Mouse (Mus musculus) brown adipose tissue, adult 24 weeks (tissue): Measurements from ENCODE around the gene Map4k5. TPM values are rescaled to one million over a fixed set of nuclear protein-coding genes. Genes with fewer than 3 reads are reported as not detected.
A peak's percentile ranks its signal among the peaks of the same experiment; 100 is the strongest.

ENCODE experiments used
- H3K27ac ChIP-seq: fragments of 200-500 bp; replicated peaks from 2 replicates; pipeline ENCODE4 v1.5.1; 2012; ENCODE audit warnings: low read depth, mild to moderate bottlenecking, low read length
- H3K4me1 ChIP-seq: fragments of 200-500 bp; 2 replicates; pipeline ENCODE4 v1.6.1; 2012; ENCODE audit warnings: low read length, mixed read lengths; ENCODE audit not compliant: control insufficient read depth, insufficient read depth, insufficient read length
- H3K4me3 ChIP-seq: fragments of 200-500 bp; 2 replicates; pipeline ENCODE4 v1.5.1; 2012; ENCODE audit warnings: low read depth, mild to moderate bottlenecking, low read length, moderate library complexity; ENCODE audit not compliant: insufficient read depth
- polyA plus RNA-seq: library from polyadenylated mRNA; stranded (reverse); fragments of >200 nt; gene quantifications from 2 replicates; pipeline ENCODE4 v1.2.4, GENCODE M21; 2012; ENCODE audit not compliant: missing spikeins, insufficient read depth, insufficient read length

Gene Map4k5
- polyA plus RNA-seq, 1 experiment = 12.0 TPM

GRCm38 (mm10) chr12:69790530-69791505 is 102.2 kb downstream of the Map4k5 start, which contains the start of gene Cdkl1:
Gene Cdkl1 (minus strand): TSS chr12:69791267.
- H3K27ac ChIP-seq = no peak within 1 kb of the TSS
- peak within 1 kb of the TSS; percentile 79 for H3K4me3 ChIP-seq
- H3K4me1 ChIP-seq = no peaks in the 10 kb centered on the region

DNA sequence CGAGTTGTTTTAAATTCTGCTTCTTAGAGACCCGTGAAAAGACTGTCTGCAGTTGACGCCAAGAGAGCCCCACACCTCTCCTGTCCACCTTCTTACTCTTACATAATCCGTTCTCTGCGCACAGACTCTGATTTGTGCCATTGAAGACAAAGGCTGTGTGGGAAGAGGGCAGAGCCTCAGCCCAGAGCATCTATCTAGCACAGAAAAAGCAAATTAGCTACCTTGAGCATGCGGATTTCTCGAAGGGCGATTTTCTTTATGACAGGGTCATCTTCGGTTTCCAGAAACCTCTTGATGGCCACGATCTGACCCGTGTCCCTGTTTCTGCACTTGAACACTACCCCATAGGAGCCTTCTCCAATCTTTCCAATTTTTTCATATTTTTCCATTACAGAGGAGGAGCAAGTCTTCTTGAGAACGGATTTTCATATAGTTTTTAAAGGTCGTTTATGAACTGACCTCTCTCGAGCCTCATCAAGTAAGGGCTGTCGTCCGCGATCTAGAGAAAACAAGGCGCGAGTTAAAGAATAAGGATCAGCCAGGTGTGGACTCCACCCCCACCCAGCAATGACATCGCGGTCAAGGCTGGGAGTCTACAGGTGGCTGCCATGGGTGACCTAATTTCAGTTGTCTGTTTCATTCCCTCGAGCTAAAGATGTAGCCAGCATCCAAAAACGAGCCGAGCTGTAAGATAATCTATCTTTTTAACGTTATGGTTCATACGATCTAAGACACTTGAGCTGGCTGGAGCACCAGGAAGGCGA is 103.1 kb downstream of the Map4k5 start:
- H3K4me3 ChIP-seq = peak overlapping the region; percentile 79
- H3K4me1 ChIP-seq = no peaks in the 10 kb centered on the region
- no peak overlapping the region for H3K27ac ChIP-seq

GRCm38 (mm10) chr12:69788380-69788779 is 104.6 kb downstream of the Map4k5 start:
- no peaks in the 10 kb centered on the region for H3K4me1 ChIP-seq
- H3K4me3 ChIP-seq = no peak overlapping the region
- H3K27ac ChIP-seq = no peak overlapping the region

GRCm38 (mm10) chr12:69785471-69785870 is 107.5 kb downstream of the Map4k5 start:
- Histone ChIP-seq H3K4me3 (no peak overlapping the region), H3K4me1 (peaks cover 2% of the 10 kb centered on the region; the same call in 1 of the 2 replicates), H3K27ac (no peak overlapping the region)

DNA sequence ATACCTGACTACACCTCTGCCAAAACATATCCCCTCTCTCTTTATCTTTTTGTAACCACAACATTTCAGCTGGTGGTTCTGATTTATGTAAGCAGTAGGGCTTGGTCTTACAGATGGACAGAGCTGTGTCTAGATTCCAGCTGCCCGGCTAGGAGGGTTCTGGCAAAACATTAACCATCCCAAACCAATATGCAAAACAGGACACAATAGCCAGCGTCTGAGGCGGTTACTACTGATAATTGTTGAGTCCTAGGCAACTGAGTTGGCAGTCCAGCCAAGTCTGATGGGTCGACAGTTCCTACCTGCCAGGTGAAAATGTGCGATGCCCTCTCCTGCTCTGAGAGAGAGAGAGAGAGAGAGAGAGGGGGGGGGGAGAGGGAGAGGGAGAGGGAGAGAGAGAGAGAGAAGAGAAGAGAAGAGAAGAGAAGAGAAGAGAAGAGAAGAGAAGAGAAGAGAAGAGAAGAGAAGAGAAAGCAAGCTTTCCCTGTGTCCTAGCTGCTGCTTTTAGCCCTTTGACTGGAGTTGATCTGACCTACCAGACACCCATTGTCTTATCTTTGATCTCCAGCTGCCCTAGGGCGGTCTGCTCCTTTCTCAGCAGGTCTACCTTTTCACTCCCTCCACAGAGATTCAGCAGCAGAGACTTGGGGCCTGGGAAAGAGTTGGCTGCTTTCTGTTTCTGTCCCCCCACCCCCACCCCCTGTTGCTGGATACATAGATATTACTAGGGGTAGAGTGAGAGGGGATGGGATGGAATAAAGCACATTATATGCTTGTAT is 109.6 kb downstream of the Map4k5 start:
- Histone ChIP-seq H3K4me1 (peaks cover 2% of the 10 kb centered on the region; the same call in 1 of the 2 replicates), H3K4me3 (no peak overlapping the region), H3K27ac (no peak overlapping the region)

DNA sequence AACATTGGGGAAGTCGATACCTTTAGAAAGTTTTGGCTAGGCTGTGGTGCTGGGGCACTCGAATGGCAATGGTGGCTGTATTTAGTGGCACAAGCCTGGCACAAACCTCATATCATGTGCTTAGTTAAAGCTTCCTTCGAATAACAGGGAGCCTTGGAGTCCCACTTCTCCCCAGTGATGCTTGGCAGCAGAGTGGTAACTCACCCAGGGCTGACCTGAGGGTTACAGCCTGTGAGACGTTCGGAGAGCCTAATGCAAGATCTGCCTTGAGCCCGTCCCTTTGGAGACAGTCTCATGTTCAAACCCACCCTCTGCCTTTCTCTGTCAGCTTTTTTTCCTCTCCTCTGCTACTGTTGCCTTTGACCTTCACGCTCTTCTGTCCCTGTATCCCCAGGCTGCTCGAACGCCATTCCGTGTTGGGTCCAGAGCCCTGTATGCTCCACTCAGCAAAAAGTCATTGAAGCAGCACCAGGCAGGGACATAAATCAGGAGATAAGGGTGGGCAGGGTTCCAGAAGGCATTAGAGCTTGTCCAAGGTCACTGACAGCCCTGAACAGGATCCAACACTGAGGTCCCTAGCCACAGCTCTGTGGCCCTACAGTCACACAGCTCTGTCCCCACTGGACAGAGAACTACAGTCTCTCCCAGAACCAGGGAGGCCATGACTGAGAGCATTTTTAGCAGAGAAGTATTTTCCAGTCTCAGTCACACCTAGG is 110.9 kb downstream of the Map4k5 start:
- H3K27ac ChIP-seq = no peak overlapping the region

DNA sequence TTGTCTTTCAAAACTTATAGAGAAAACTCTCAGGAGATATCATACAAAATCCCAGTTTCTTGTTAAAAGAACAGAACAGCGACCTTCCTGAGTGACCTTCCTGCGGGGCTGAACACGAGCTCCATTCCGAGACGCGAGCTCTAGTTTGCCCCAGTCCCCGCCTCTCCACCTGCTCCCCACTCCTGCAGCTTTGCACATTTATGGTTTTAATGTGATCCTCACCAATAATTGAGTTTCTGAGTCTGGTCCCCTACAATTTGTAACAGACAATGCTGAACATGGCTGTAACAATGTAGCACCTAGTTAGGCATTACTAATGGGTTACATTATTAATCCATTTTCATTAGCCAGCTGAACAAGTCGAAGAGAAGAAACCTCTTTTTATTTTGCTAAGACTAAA is 111.5 kb downstream of the Map4k5 start:
- Histone ChIP-seq H3K4me3 (no peak overlapping the region), H3K27ac (no peak overlapping the region), H3K4me1 (peaks cover 7% of the 10 kb centered on the region; the same call in 1 of the 2 replicates)

More for the DNA sequence above, 110.9 kb downstream of the Map4k5 start:
- Histone ChIP-seq H3K4me3 (no peak overlapping the region), H3K4me1 (peaks cover 2% of the 10 kb centered on the region; the same call in 1 of the 2 replicates)

- H3K4me1 ChIP-seq = peaks cover 7% of the 10 kb centered on the region; the same call in 1 of the 2 replicates
- no peak overlapping the region for H3K4me3 ChIP-seq
- no peak overlapping the region for H3K27ac ChIP-seq
Observed at GRCm38 (mm10) chr12:69777957-69778356, 115.0 kb downstream of the Map4k5 start.

DNA sequence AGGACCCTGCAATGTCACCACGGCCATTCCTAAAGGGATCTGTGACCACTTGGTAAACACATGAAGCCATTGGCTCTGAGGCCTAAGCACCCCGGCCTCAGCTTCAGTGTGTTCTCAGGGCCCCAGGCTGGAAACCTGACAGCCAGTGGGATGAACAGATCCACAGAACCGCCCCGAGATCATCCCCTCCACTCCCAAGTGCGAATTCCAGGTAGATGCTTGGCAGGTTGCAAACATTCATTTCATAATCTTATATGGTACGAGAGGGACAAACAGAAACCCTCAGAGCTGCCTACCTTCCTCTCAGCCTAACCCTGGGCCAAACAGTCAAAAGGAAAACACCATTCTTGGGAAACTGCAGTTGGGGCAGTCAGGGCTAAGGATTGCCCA is 115.7 kb downstream of the Map4k5 start:
- peaks cover 12% of the 10 kb centered on the region; the same call in 1 of the 2 replicates for H3K4me1 ChIP-seq
- H3K4me3 ChIP-seq = no peak overlapping the region
- H3K27ac ChIP-seq = no peak overlapping the region

DNA sequence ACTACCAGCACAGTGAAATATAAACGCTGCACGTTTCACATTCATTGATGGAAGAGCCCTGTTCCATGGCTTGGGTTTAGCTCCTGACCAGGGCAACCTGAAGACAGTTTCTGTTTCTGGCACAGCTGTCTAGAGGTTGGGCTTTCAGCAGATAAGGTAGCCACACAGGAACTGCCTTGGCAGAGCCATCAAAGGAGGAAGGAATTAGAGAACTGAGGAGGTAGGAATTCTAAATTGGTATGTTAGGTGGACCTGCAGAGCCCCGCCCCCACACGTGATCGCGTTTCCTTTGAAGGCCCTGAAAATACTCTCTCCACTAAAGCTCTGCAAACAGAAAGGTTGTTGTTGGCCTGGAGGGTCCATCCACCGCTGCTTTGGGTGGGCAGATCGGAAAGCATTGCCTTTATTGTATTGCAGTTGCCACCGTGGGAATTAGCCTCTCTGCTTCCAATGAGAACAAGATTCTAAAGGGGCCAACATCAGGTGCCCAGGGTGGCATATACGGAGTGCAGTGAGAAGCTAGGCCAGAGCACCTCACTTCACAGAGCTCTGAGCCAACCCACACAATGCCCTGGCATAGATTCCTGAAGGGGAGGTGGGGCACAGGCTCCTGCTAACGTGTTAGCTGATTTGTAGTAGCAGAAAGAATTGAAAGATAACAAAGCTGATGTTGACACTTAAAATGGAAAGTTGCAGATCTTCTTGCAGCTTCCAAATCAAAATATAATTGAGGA is 116.2 kb downstream of the Map4k5 start:
- H3K4me3 ChIP-seq = no peak overlapping the region
- no peak overlapping the region for H3K27ac ChIP-seq
- peaks cover 10% of the 10 kb centered on the region; the same call in 1 of the 2 replicates for H3K4me1 ChIP-seq

GRCm38 (mm10) chr12:69768841-69769240 is 124.2 kb downstream of the Map4k5 start:
- no peak overlapping the region for H3K27ac ChIP-seq
- H3K4me1 ChIP-seq = peaks cover 9% of the 10 kb centered on the region; the same call in 1 of the 2 replicates
- H3K4me3 ChIP-seq = no peak overlapping the region

DNA sequence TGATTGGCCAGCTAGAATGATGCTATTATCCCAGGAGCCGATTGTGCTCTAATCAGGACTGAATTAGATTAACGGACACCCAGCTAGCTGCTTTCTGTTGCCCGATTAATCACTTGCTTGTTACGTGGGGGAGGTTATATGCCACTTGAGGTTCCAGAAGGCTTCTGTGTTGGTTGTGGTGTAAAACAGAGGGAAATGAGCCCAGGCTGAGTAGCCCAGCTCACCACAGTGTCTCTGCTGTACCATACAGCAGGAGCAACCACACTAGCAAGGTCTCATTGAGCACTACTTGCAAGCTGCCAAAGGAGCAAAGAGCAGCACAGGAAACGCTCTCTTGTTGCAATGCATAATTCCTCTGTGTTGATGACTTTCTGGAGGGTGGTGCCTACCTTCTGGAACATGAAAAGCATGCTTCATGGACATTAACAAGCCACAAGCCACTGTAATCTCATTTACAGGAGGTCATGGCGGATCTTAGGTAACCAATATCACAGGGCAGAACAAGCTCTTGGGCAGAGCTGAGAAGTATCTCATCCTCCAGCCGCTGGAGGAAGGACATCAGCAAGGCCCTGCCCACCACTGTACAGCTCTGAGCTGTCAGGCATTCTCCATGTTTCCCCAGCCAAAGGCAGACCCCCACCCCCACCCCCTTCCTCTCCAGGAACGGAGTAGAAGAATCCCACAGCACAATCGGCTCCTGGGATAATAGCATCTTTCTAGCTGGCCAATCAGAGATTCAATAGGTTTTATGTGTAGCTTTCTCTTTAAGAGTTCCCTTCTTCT is 125.3 kb downstream of the Map4k5 start:
- H3K4me1 ChIP-seq = peaks cover 7% of the 10 kb centered on the region; the same call in 1 of the 2 replicates
- H3K4me3 ChIP-seq = no peak overlapping the region
- no peak overlapping the region for H3K27ac ChIP-seq
